Mouse (Mus musculus): ENCODE measurements at regions not wholly inside any gene's neighbourhood (a gene's known extent, or its start where the extent isn't known, plus 50 kb on each side); places are given as distances from the start of the nearest gene placed in this dataset.

DNA sequence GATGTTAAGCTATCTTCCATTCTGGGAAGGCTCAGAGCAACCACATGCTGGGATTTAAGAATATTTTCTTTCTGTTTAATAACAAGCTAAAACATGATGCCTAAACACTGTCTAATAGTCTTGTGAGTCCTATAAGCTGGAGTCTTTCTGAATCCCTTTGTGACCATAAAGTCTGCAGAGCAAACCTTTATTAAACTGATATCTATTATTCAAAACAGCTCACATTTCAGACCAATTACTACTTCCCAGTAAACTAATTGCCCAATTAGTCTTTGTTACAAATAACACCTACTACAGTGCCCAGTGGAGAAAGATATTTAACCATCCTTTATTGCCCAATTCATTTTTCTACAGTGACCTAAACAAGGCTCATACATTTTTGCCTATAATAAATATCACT, 277.7 kb downstream of the Stxbp6 start:
- DNase-seq (ENCODE audit: low spot score in 2 of 2), result no peak

DNA sequence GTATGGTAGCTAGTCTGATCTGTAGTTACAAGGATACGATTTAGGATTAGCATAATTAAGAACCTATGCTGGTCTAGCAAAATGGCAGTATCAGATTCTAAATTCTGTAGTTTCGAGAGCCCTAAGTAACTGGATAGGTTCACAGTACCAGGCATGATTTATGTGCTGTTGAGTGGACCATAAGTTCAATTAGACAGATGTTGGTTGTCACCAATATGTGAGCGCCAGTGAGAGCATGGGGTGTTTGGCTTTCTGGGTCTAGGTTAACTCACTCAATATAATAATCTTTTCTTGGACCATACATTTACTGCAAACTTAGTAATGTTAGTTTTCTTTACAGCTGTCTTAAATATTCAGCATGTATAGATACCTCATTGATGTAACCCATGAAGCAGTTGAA, 323.8 kb downstream of the Stxbp6 start:
- no peak for DNase-seq (ENCODE audit: low spot score in 2 of 2)

DNA sequence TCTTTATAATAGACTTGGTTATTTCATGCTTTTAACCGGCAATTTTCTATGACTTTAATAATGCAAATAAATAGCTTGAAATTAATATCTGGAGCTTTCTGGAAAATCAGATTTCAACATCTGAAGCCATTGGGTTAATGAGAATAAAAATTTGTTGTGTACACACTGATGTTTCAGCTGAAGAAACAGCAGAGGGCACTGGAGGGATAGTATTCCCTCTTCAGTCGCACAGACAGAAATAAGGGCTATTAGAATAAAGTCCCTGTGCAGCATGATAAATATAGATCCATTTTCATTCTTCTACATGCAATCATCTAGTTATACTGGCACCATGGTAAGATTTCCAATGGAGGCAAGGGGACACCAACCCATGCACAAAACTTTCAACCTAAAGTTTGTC, 347.7 kb downstream of the Stxbp6 start:
- DNase-seq (ENCODE audit: low spot score in 2 of 2), result peak in 1 of 2 experiments; percentile 16

All from layer of hippocampus, postnatal 10 days (tissue).